Mouse (Mus musculus): ENCODE measurements around the gene Fgb.

Fgb gene

DNA sequence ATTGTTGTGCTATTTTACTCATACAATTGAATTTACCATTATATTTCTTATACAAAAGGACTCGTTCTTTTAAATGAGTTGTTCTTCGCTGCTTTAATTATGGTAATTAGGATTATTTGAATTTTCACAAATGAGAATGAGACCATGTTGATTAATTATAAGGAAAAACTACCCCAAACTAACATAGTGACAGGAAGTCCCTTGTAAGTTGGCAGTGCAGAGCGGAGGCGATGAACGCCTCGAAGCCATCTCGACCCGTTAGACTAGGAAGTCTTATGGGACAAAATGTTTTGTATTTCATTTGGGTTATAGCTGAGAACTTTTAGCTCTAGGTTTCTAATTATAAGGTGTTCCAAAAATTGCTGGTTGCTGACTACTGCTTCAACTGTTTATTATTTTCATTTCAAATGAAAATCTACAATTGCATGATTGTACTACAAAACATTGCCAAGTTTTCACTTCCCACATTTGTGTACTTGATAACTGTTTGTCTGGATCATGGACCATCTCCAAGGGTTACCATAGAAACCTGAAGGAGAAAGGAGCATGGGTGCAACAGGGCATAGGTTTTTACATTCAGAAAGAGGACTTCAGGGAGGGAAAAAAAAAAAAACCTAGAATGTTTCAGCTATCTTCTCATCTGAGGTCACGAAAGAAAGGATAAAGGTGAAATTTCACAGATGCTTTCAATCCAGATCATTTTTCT is 22.0 kb downstream of the Fgb start:
- DNase-seq (ENCODE audit: low spot score): no peak

DNA sequence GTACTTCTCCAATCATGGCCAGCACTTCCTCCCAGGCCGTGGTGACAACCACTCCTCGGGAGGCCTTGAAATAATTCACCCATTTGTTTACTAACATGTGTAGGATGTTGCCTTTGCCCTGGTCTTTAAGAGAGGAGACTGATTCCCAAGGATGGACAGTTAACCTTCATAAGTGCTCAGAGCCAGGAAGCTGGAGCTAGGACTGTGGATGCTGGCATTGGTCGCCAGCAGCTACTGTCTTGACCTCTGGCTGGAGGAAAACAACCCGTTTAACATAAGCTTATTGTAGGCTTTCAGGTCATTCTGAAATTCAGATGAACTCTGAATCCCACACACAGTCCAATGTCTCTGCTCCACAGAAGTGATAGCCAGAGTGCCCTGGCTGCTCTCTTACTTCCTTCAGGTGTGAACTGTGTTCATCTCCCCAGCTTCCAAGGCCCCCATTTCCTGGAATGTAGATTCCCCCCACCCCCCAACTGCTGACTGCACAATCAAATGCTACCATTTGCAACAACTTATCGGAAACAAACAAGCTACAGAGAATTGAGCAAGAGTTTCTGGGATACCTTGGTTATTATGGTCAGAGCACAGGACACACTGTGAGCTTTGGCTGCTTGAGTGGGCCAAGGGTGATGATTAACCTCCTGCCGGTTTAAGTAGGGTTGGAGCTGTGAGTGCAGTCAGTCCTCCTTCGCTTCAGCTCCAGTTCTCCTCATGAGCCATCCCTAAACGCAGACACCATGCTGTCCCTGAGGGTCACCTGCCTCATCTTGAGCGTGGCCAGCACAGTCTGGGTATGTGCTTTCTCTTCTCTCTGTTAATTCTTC is 24.0 kb downstream of the Fgb start, which contains the start of gene Fga:
TSS of gene Fga (plus strand) at position 602 of the 827 bp plus-strand sequence.
- no peak for DNase-seq (ENCODE audit: low spot score)

DNA sequence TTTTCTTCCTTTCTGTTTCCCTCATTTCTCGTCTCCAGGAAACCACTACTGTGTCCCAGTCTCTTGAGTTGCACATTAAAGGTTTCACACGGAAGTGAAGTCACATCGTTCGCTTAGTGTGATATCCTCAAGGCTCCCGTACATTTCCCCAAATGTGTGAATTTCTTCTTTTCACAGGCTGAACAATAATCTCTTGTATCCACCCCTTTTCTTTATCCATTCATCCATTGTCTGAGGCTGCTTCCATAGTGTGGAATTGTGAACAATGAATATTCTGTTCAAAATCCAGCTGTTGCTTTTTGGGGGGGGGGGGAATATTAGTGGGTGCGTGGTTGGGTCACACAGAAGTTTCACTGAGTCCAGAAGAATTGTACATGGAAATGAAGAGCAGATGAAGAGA is 24.6 kb downstream of the Fgb start:
- DNase-seq (ENCODE audit: low spot score): no peak

DNA sequence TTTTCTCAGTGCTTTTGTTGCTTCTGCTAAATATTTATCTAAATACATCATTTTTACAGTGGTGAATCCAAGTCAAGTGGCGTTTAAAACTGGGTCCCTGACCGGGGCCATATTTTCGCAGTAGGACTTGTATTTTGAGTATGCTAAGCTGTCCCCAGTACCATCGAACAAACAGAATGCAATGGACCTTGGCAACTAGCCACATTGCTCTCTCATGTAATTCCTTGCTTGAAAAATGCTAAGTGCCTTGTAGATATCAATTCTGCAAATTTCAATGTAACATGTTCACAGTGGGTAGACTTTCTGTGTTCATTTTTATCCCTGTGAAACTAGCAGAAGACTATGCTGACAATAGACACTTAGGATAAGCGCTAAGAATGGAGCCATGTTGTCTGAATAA is 28.5 kb downstream of the Fgb start:
- no peak for DNase-seq (ENCODE audit: low spot score)

DNA sequence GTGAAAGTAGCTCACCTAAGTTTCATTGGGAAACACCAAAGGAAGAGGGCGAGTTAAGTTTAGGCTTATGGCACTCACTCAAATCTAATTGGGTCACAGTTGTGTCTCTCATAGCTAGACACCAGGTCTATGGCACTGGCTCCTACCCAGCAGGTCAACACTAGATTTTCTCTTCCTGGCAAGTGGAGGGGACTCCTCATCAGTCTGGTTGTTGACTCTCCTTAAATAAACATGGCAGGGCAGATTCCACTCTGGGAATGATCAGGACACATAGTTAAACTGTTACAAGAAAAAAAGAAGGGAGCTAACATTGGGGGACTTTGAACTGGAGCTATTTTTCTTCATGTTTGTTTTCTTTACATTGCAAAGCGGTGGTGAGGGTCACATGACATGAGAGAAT is 29.3 kb downstream of the Fgb start:
- no peak for DNase-seq (ENCODE audit: low spot score)

DNA sequence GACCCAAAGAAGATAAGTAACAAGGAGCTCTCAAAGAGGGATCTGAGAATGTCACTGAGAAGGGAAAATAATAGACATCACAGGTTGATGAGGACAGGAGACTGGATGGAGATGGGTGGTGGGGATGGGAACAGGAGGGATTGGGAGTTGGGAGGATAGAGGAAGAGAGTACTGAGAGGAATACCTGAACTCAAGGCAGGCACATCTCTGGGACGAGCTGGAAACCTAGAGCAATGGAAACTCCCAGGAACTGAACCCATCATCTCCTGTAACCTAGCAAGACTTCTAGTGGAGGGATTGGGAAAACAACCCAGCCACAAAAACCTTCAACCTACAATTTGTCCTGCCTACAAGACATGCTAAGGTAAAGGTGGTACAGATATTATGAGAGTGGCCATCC is 33.4 kb downstream of the Fgb start:
- DNase-seq (ENCODE audit: low spot score): no peak

DNA sequence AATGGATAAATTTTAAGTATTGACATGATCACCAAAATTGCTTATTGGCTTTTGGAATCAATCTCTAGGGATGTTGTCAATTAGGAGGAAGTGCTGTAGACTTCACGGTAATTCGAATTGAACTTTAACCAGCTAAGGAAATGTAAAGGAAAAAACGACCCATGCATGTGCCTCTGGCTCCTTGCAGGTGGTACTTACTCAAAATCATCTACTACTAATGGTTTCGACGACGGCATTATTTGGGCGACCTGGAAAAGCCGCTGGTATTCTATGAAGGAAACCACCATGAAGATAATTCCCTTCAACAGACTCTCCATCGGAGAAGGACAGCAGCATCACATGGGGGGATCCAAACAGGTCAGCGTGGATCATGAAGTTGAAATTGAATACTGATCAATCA is 35.7 kb downstream of the Fgb start:
- DNase-seq (ENCODE audit: low spot score): no peak

DNA sequence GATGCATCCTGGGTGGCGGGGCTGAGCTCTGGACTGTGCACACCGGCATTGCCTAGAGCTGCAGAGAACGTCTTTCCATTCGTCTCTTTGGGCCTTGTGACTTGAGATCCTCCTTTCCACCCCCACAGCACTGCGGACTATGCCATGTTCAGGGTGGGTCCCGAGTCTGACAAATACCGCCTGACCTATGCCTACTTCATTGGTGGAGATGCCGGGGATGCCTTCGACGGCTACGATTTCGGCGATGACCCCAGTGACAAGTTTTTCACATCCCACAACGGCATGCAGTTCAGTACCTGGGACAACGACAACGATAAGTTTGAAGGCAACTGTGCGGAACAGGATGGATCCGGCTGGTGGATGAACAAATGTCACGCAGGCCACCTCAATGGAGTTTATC is 37.0 kb downstream of the Fgb start:
- no peak for DNase-seq (ENCODE audit: low spot score)

DNA sequence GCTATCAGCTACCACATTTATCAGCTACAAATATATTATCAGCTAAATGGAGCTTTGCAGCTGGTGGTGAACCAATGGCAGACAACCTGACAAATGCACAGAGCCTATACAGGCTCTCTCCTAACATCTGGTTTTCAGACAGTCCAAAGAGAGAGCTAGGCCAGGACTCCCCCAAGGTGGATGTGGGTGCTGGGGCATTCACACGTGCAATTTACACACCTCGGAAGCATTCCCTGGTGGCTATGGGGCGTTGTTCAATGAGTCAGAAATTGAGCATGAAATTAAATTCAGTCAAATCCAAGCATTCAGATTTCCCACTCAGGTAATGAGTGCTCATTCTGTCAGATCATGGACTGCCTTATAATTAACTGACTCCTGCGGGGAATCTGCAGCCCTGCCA is 38.1 kb downstream of the Fgb start:
- DNase-seq (ENCODE audit: low spot score): no peak

DNA sequence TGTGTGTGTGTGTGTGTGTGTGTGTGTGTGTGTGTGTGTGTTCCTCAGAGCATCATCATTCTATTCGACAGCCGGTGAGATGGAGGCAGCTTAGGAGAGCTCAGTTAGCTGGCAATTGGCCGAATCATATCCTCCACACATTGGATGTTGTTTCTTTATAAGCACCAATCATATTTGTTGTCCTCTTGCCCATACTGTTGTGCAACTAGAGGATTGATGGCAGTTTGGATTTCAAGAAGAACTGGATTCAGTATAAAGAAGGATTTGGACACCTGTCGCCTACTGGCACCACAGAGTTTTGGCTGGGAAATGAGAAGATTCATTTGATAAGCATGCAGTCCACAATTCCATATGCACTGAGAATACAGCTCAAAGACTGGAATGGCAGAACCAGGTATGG is 38.5 kb downstream of the Fgb start:
- no peak for DNase-seq (ENCODE audit: low spot score)

DNA sequence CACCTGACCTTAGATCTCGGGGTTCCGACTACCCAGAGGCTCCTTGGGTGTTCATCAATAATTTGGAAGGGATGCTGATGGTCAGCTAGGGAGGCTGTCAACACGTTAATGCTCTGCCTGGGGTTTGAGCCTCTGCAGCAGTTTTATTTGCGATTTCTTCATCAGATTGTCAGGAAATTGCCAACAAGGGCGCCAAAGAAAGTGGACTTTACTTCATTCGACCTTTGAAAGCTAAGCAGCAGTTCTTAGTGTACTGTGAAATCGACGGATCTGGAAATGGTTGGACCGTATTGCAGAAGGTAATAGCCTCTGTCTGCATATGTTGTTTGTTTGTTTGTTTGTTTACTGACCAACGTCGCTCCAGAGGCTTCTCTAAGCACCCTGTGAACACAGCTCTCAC is 39.4 kb downstream of the Fgb start:
- no peak for DNase-seq (ENCODE audit: low spot score)

DNA sequence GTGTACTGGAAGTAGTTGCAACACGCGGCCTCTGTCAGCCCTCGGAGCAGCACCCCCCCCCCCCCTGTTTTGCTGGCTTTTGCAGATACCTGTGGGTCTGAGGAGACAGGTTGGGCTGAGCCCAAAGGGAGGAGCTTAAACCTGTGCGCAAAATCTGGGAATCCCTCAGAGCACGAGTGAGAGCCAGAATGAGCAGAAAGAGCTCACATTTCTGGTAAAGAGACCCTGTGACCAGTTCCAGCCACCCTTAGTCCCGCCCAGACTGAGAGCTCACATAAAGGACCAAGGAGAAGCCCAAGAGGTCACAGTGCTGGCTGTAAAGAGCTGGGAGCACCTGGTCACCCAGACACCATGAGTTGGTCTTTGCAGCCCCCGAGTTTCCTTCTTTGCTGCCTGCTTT is 42.1 kb downstream of the Fgb start, which contains the start of gene Fgg:
TSS of gene Fgg (plus strand) at position 168 of the 400 bp plus-strand sequence.
- no peak for DNase-seq (ENCODE audit: low spot score)

DNA sequence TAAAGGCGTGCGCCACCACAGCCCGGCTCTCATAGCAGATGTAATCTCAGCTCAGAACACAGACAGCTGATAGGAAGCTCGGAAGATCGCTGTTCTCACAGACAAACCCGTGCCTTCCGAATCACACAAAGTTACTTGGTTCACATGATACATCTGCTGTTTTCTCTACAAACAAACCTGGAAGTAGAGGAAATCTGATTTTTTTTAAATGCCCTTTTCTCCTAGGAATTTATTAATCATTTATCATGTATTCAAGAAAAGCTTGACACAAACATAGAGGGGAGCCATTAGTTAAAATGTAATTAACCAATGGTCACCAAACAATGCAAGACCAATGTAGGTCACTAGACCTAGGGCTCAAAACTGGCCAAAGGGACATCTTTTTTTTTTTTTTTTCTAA is 44.9 kb downstream of the Fgb start:
- DNase-seq (ENCODE audit: low spot score): no peak

DNA sequence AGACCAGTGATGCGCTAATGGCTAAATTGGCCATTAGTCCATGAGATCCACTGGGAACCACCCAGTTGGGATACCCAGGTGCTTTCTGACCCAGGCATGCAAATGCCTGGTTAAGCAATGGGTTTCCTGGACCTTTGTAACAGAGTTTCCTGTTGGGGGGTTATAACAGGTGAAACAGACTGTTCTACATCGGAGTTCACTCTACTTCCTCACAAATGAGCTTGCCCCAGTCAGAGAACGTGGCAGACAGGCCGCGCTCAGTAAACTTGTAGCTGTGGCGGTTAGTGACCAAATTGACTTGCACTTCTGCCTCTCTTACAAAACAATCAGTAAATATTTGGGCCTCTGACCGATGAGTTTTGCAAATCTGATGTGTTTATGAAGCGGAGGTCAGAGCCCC is 46.6 kb downstream of the Fgb start:
- DNase-seq (ENCODE audit: low spot score): no peak

DNA sequence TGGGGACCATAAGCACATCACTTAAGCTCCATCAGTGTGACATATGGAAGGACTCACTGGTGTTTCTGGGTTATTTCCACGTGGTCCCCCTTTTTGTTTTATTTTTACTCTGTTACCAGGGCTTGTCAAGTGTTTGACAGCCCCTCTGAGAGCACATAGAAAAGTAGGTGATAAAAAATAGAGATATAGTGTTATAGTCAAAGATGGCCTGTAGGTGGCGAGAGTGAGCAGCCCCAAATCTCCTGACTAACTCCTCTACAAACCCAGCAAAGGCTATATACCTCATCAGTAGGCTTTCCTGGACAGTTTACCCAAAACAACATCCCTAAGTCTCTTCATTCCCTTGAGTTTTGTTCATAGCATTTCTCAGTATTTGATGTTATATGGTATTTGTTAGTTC is 47.5 kb downstream of the Fgb start:
- DNase-seq (ENCODE audit: low spot score): peak; percentile 34

DNA sequence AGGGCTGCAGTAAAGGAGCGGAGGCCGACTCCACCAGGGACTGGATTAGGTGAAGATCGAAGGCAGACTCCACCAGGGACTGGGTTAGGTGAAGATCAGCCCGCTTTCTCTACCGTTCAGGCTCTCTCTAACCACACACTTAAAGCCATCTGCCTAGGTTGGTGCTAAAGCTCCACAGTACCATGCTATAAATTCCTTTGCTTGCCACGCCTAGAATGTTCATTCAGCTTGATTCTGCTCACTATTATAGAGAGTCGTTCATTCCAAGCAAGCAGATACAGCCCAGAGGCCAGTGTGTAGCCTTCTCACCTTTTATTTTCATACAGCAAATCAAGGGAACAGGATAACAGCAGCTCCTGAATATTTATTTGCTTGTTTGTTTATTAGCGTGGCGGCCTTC is 49.7 kb downstream of the Fgb start:
- no peak for DNase-seq (ENCODE audit: low spot score)

DNA sequence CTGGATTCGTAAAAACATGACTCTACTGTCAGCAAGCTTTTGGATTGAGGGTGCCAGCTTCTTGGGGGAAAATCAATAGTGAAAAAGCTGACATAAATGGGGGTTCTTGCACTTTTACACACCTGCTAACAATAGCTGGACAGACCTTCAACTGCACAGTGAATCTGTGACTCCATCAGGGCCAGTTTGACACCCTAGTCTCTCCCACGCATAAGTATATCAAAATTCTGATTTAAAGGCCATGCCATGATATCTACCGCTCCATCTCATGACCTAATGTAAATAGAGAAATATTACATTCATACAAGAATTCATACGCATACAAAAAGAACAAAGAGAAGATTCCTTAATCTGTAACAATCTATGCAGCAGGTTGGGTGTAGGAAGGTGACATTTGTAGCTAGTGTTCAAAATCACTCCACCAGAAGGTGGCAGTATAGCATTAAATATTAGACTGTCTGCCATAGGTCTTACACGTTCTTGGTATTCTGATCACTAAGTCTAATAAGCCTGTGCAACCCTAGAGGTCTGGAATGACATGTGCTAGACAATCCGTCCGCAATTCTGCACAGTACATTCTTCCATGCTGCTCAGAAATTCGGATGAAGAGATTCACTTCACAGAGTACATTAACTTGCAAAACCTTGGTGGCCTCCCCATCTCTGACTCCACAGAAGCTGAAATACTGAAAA is 50.7 kb downstream of the Fgb start:
- DNase-seq (ENCODE audit: low spot score): peak; percentile 74

DNA sequence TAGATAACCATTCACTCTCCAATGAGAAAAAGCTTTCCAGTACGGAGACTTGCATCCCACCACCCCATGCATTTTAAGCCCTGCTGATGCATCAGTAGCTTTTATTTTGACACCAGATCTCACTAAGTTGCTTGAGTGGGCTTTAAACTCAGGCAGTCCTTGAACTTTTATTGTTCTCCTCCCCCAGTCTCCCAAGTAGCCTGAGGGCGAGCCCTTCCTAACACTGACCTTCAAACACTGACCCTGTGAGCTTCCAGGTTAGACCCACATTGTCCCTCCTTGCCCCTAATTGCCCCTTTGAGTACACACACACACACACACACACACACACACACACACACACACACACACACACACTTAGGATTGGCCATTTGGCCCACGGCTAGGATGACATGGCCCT is 53.0 kb downstream of the Fgb start:
- no peak for DNase-seq (ENCODE audit: low spot score)

DNA sequence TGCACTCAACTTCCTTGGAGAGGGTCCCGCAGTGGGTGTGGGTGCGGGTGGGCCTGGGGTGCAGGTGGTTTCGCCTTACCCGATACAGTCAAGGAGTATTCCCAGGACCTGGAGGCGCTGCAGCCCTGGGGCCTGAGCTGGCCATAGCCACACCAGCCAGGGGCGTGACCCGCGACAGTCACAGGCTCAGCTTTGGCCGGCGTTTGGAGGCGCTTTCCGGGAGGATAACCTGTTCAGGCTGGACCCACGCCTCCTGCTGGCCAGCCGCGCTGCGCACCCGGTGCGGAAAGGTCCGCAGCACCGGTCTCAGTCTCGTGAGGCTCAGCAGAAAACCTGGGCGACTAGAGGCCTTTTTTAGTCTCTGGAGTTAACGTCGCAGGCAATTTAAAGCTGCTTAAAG is 54.3 kb downstream of the Fgb start:
- DNase-seq (ENCODE audit: low spot score): peak; percentile 55

DNA sequence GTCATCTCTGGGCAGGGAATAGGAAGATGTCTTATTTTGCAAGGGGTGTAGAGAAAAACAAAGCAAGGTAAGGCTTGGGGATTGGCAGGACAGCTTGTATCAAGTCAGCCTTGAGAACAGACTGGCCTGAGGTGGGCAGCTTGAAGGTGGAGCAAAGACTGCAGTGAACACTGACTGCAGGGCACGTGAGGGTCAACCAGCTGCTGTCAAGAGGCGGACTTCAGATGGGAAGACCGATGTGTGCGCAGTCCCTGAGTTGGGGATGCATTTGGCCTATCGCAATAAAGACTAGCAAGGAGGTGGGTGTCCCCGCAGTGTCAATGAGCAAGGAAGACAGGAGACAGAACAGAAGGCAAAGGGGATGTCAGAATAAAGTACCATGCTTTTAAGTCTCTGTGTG is 56.7 kb downstream of the Fgb start:
- DNase-seq (ENCODE audit: low spot score): no peak

DNA sequence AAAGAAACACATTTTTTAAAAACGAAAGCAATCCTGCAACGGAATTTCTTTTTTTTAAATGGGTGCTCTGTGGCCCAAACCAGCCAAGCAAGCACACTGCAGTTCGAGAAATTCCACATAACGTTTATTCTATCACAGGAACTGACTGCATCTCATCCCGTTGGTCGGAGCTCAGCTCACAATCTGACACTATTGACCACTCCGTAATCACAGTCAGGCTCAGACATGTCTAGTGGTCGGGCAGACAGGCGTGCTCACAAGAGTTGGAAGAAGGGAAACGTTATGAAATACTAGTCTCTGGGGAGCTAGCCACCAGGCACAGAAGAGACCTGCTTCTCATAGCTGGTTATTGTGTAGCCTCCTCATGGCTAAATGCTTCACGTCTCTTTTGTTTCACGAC is 57.7 kb downstream of the Fgb start:
- DNase-seq (ENCODE audit: low spot score): no peak
